Mouse (Mus musculus) embryonic facial prominence, embryonic 12.5 days (tissue): ENCODE results near the gene Erbin. TPM values are rescaled to one million over a fixed set of nuclear protein-coding genes. Genes with fewer than 3 reads are reported as not detected.

Experiments
- ATAC-seq: fragments of 200-750 bp; cut with Nextera tagmentation; 2 replicates; pipeline ENCODE4 v1.8.0; 2017; ENCODE audit not compliant: insufficient number of reproducible peaks, insufficient read depth, low FRiP score, low TSS enrichment
- H3K27ac ChIP-seq: fragments of 300-500 bp; sonication (generic); 2 replicates; pipeline ENCODE4 v1.5.1; 2016; ENCODE audit warnings: mild to moderate bottlenecking
- H3K27me3 ChIP-seq: fragments of 300-500 bp; sonication (generic); 2 replicates; pipeline ENCODE4 v1.6.1; 2016; ENCODE audit warnings: mild to moderate bottlenecking, moderate library complexity
- H3K36me3 ChIP-seq: fragments of 300-500 bp; sonication (generic); 2 replicates; pipeline ENCODE4 v1.6.1; 2016; ENCODE audit warnings: mild to moderate bottlenecking
- H3K4me1 ChIP-seq: fragments of 300-500 bp; sonication (generic); 2 replicates; pipeline ENCODE4 v1.6.1; 2016
- H3K4me2 ChIP-seq: fragments of 300-500 bp; sonication (generic); replicated peaks from 2 replicates; pipeline ENCODE4 v1.6.1; 2016; ENCODE audit warnings: mild to moderate bottlenecking, moderate library complexity
- H3K4me3 ChIP-seq: fragments of 300-500 bp; sonication (generic); 2 replicates; pipeline ENCODE4 v1.5.1; 2016; ENCODE audit warnings: mild to moderate bottlenecking
- H3K9ac ChIP-seq: fragments of 300-500 bp; sonication (generic); 2 replicates; pipeline ENCODE4 v1.6.1; 2016; ENCODE audit warnings: mild to moderate bottlenecking, moderate library complexity
- H3K9me3 ChIP-seq: fragments of 300-500 bp; sonication (generic); 2 replicates; pipeline ENCODE4 v1.6.1; 2016; ENCODE audit warnings: mild to moderate bottlenecking, moderate library complexity
- WGBS: fragments of 180-500 bp; shearing (Covaris S2); methylation state at CpG from one replicate; pipeline ENCODE4 v1.1.7; 2016; 5-methylcytosine and 5-hydroxymethylcytosine counted together
- polyA plus RNA-seq: library from polyadenylated mRNA; unstranded; fragments of >200 nt; fragmentation: Nextera tagmentation; extraction: Ambion mirVana; gene quantifications from 2 replicates; pipeline ENCODE4 v1.2.1, GENCODE M21; 2016

The Erbin gene
- polyA plus RNA-seq, 1 experiment from 2014 or later, result 29.8 TPM

GRCm38 (mm10) chr13:103909894-103910293 is 10.4 kb downstream of the Erbin start:
- H3K4me1 ChIP-seq, result no peaks in the 10 kb centered on the region
- H3K4me2 ChIP-seq, result no peak overlapping the region
- H3K36me3 ChIP-seq, result no peaks in the 10 kb centered on the region
- H3K9ac ChIP-seq, result no peak overlapping the region
- no peak overlapping the region for H3K4me3 ChIP-seq
- no peaks in the 10 kb centered on the region for H3K27me3 ChIP-seq
- no peaks in the 10 kb centered on the region for H3K9me3 ChIP-seq
- 69% methylated on average over 3 of the region's 3 CpGs for WGBS
- H3K27ac ChIP-seq, result no peak overlapping the region
- ATAC-seq, result no peak

GRCm38 (mm10) chr13:103900015-103900414 is 20.3 kb downstream of the Erbin start:
- WGBS, result 89% methylated on average over 1 of the region's 1 CpGs
- H3K4me2 ChIP-seq, result no peak overlapping the region
- no peak for ATAC-seq
- H3K27me3 ChIP-seq, result no peaks in the 10 kb centered on the region
- no peak overlapping the region for H3K27ac ChIP-seq
- H3K36me3 ChIP-seq, result 0 out of 2 replicates have a peak, but pooled peaks cover 8% of the 10 kb centered on the region
- no peak overlapping the region for H3K9ac ChIP-seq
- H3K4me1 ChIP-seq, result no peaks in the 10 kb centered on the region
- H3K4me3 ChIP-seq, result no peak overlapping the region
- peaks cover 6% of the 10 kb centered on the region; the same call in 1 of the 2 replicates for H3K9me3 ChIP-seq

GRCm38 (mm10) chr13:103897606-103898005 is 22.7 kb downstream of the Erbin start:
- Histone ChIP-seq H3K4me2 (no peak overlapping the region), H3K9ac (no peak overlapping the region), H3K4me3 (no peak overlapping the region), H3K9me3 (peaks cover 6% of the 10 kb centered on the region; the same call in 1 of the 2 replicates), H3K4me1 (no peaks in the 10 kb centered on the region), H3K27me3 (no peaks in the 10 kb centered on the region), H3K27ac (no peak overlapping the region), H3K36me3 (0 out of 2 replicates have a peak, but pooled peaks cover 8% of the 10 kb centered on the region)
- no peak for ATAC-seq
- 97% methylated on average over 4 of the region's 4 CpGs for WGBS

GRCm38 (mm10) chr13:103893065-103893464 is 27.2 kb downstream of the Erbin start:
- Histone ChIP-seq H3K4me2 (no peak overlapping the region), H3K4me1 (peaks cover 5% of the 10 kb centered on the region; the same call in 1 of the 2 replicates), H3K9me3 (0 out of 2 replicates have a peak, but pooled peaks cover 2% of the 10 kb centered on the region), H3K9ac (no peak overlapping the region), H3K36me3 (0 out of 2 replicates have a peak, but pooled peaks cover 3% of the 10 kb centered on the region), H3K27ac (no peak overlapping the region), H3K27me3 (no peaks in the 10 kb centered on the region), H3K4me3 (no peak overlapping the region)
- WGBS, result 94% methylated on average over 5 of the region's 5 CpGs
- no peak for ATAC-seq

GRCm38 (mm10) chr13:103890038-103890437 is 30.3 kb downstream of the Erbin start:
- Histone ChIP-seq H3K9ac (no peak overlapping the region), H3K4me2 (no peak overlapping the region), H3K27me3 (no peaks in the 10 kb centered on the region), H3K27ac (no peak overlapping the region), H3K4me3 (no peak overlapping the region), H3K4me1 (peaks cover 5% of the 10 kb centered on the region; the same call in 1 of the 2 replicates), H3K36me3 (no peaks in the 10 kb centered on the region), H3K9me3 (no peaks in the 10 kb centered on the region)
- 63% methylated on average over 3 of the region's 3 CpGs for WGBS
- no peak for ATAC-seq

GRCm38 (mm10) chr13:103886503-103886902 is 33.8 kb downstream of the Erbin start:
- H3K9me3 ChIP-seq, result no peaks in the 10 kb centered on the region
- ATAC-seq, result no peak
- peaks cover 5% of the 10 kb centered on the region; the same call in 1 of the 2 replicates for H3K4me1 ChIP-seq
- 0 out of 2 replicates have a peak, but pooled peaks cover 6% of the 10 kb centered on the region for H3K36me3 ChIP-seq
- H3K27me3 ChIP-seq, result no peaks in the 10 kb centered on the region
- no peak overlapping the region for H3K27ac ChIP-seq
- WGBS, result 89% methylated on average over 3 of the region's 3 CpGs
- H3K9ac ChIP-seq, result no peak overlapping the region
- no peak overlapping the region for H3K4me2 ChIP-seq
- H3K4me3 ChIP-seq, result no peak overlapping the region

GRCm38 (mm10) chr13:103881200-103881599 is 39.1 kb downstream of the Erbin start:
- Histone ChIP-seq H3K9ac (no peak overlapping the region), H3K36me3 (0 out of 2 replicates have a peak, but pooled peaks cover 17% of the 10 kb centered on the region), H3K27me3 (no peaks in the 10 kb centered on the region), H3K4me3 (no peak overlapping the region), H3K27ac (no peak overlapping the region), H3K4me1 (no peaks in the 10 kb centered on the region), H3K4me2 (no peak overlapping the region), H3K9me3 (no peaks in the 10 kb centered on the region)
- WGBS, result 96% methylated on average over 4 of the region's 4 CpGs
- ATAC-seq, result no peak

- H3K27ac ChIP-seq, result no peak overlapping the region
- no peaks in the 10 kb centered on the region for H3K27me3 ChIP-seq
- no peaks in the 10 kb centered on the region for H3K4me1 ChIP-seq
- H3K4me2 ChIP-seq, result no peak overlapping the region
- H3K36me3 ChIP-seq, result 0 out of 2 replicates have a peak, but pooled peaks cover 13% of the 10 kb centered on the region
- no peak overlapping the region for H3K9ac ChIP-seq
- H3K4me3 ChIP-seq, result no peak overlapping the region
- no peaks in the 10 kb centered on the region for H3K9me3 ChIP-seq
- no peak for ATAC-seq
These were observed 43.6 kb downstream of the Erbin start for GRCm38 (mm10) chr13:103876743-103877142.

GRCm38 (mm10) chr13:103875823-103876514 is 44.3 kb downstream of the Erbin start:
- H3K9ac ChIP-seq, result no peak overlapping the region
- H3K27me3 ChIP-seq, result no peaks in the 10 kb centered on the region
- no peaks in the 10 kb centered on the region for H3K9me3 ChIP-seq
- H3K4me2 ChIP-seq, result no peak overlapping the region
- no peak overlapping the region for H3K27ac ChIP-seq
- 0 out of 2 replicates have a peak, but pooled peaks cover 9% of the 10 kb centered on the region for H3K36me3 ChIP-seq
- ATAC-seq, result no peak
- 85% methylated on average over 6 of the region's 6 CpGs for WGBS
- H3K4me3 ChIP-seq, result no peak overlapping the region
- no peaks in the 10 kb centered on the region for H3K4me1 ChIP-seq

- whole genome bisulfite sequencing, result 83% methylated on average over 3 of the region's 3 CpGs
- Histone ChIP-seq H3K9ac (no peak overlapping the region), H3K9me3 (no peaks in the 10 kb centered on the region), H3K4me1 (no peaks in the 10 kb centered on the region), H3K27me3 (no peaks in the 10 kb centered on the region), H3K36me3 (peaks cover 5% of the 10 kb centered on the region; the same call in 1 of the 2 replicates), H3K27ac (no peak overlapping the region), H3K4me2 (no peak overlapping the region), H3K4me3 (no peak overlapping the region)
- no peak for ATAC-seq
These were observed 49.5 kb downstream of the Erbin start for GRCm38 (mm10) chr13:103870786-103871185.

- H3K4me3 ChIP-seq, result no peak overlapping the region
- H3K9ac ChIP-seq, result no peak overlapping the region
- H3K9me3 ChIP-seq, result no peaks in the 10 kb centered on the region
- H3K36me3 ChIP-seq, result peaks cover 5% of the 10 kb centered on the region; the same call in 1 of the 2 replicates
- no peak overlapping the region for H3K4me2 ChIP-seq
- no peak for ATAC-seq
- no peaks in the 10 kb centered on the region for H3K27me3 ChIP-seq
- WGBS, result 97% methylated on average over 1 of the region's 1 CpGs
- no peaks in the 10 kb centered on the region for H3K4me1 ChIP-seq
- H3K27ac ChIP-seq, result no peak overlapping the region
These were observed 50.2 kb downstream of the Erbin start for GRCm38 (mm10) chr13:103870117-103870516.

- no peaks in the 10 kb centered on the region for H3K4me1 ChIP-seq
- WGBS, result 70% methylated on average over 1 of the region's 1 CpGs
- no peaks in the 10 kb centered on the region for H3K9me3 ChIP-seq
- no peaks in the 10 kb centered on the region for H3K27me3 ChIP-seq
- H3K27ac ChIP-seq, result no peak overlapping the region
- ATAC-seq, result no peak
- H3K4me3 ChIP-seq, result no peak overlapping the region
- H3K4me2 ChIP-seq, result no peak overlapping the region
- H3K36me3 ChIP-seq, result peaks cover 13% of the 10 kb centered on the region
- H3K9ac ChIP-seq, result no peak overlapping the region
These were observed 51.4 kb downstream of the Erbin start for GRCm38 (mm10) chr13:103868875-103869274.
